Comparison of ENCODE assay signal across 8 mouse cellular contexts in the genomic region with DNA sequence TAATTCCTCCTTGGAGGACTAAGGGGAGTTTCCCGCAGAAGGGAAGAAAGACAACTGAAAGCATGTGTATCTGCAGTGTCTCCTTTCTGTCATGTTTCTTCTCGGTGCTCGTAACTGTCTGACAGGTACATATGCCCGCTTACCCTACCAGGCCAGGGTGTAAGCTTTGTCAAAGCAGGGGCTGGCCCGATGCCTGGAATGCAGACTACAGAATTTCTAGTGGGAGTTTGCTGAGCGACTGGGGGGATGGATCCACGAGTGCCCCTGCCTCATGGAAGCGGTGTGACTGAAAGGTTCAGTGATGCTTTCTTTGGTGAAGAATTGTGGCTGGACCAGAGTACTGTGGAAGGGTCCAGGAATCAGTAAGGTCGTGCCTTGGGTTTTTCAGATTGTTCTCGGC. TPM values are rescaled to one million over a fixed set of nuclear protein-coding genes. Genes with fewer than 3 reads are reported as not detected.
A peak's percentile ranks its signal among the peaks of the same experiment; 100 is the strongest.
DNase-seq lines count a peak whose midpoint lies in the region; ATAC-seq and TF ChIP-seq lines count a peak whose summit lies in the region.

No protein-coding gene starts in this region.

- ATAC-seq in heart, embryonic 16.5 days (replicated peaks; ENCODE audit: extremely low read depth, insufficient read depth, low FRiP score), result no peak
- ATAC-seq in hindbrain, embryonic 12.5 days (ENCODE audit: low FRiP score), result no peak
- ATAC-seq in midbrain, embryonic 12.5 days (ENCODE audit: low FRiP score, low read depth), result no peak

- H3K4me3 ChIP-seq in heart, embryonic 16.5 days (ENCODE audit: low read length), result no peak overlapping the region
- peak overlapping the region; percentile 78 for H3K4me3 ChIP-seq in bone marrow macrophage, adult 2 months (ENCODE audit: insufficient read depth, low read length)
- H3K4me3 ChIP-seq in hindbrain, embryonic 12.5 days, result peak overlapping the region; percentile 88
- H3K4me3 ChIP-seq in midbrain, embryonic 12.5 days, result peak overlapping the region; percentile 87

- no peak for DNase-seq in heart, postnatal 25 days (ENCODE audit: low spot score)
- DNase-seq in urinary bladder, postnatal 25 days (ENCODE audit: low spot score), result no peak
- DNase-seq in urinary bladder, postnatal 36 days (ENCODE audit: low spot score in 2 of 2), result no peak
- no peak for DNase-seq in gastrocnemius, adult 18-20 months (ENCODE audit: low spot score)

- H3K27me3 ChIP-seq in heart, embryonic 16.5 days (ENCODE audit: control insufficient read depth, insufficient read depth, low read length), result no peaks in the 10 kb centered on the region
- H3K27me3 ChIP-seq in hindbrain, embryonic 12.5 days, result peaks cover 7% of the 10 kb centered on the region; the same call in 1 of the 2 replicates
- H3K27me3 ChIP-seq in midbrain, embryonic 12.5 days, result peaks cover 10% of the 10 kb centered on the region

- 59% methylated on average over 10 of the region's 10 CpGs for WGBS in heart, embryonic 16.5 days
- 91% methylated on average over 10 of the region's 10 CpGs for WGBS in hindbrain, embryonic 12.5 days
- 93% methylated on average over 10 of the region's 10 CpGs for WGBS in midbrain, embryonic 12.5 days

- intact Hi-C loops in heart, postnatal 25 days (cut with DNase I), result no loop called here

- H3K36me3 ChIP-seq in heart, embryonic 16.5 days (ENCODE audit: control insufficient read depth, insufficient read depth), result peaks cover 6% of the 10 kb centered on the region; the same call in 1 of the 2 replicates
- H3K36me3 ChIP-seq in hindbrain, embryonic 12.5 days, result peaks cover 14% of the 10 kb centered on the region
- H3K36me3 ChIP-seq in midbrain, embryonic 12.5 days, result peaks cover 14% of the 10 kb centered on the region

- peak overlapping the region; percentile 95 for H3K4me2 ChIP-seq in heart, embryonic 16.5 days (ENCODE audit: low read depth, low read length)
- peak overlapping the region; percentile 91 for H3K4me2 ChIP-seq in hindbrain, embryonic 12.5 days (replicated peaks)
- H3K4me2 ChIP-seq in midbrain, embryonic 12.5 days (replicated peaks), result peak overlapping the region; percentile 70

- no peak for TF ChIP-seq POLR2A in bone marrow macrophage, adult 2 months (IDR thresholded peaks at IDR 0.05; ENCODE audit: borderline replicate concordance, low read depth, low read length)

- H3K9ac ChIP-seq in heart, embryonic 16.5 days (ENCODE audit: low read length), result peak overlapping the region; percentile 92; the same call in 1 of the 2 replicates
- no peak overlapping the region for H3K9ac ChIP-seq in hindbrain, embryonic 12.5 days
- 0 out of 2 replicates have a peak overlapping the region, but pooled peaks have one; percentile 17 for H3K9ac ChIP-seq in midbrain, embryonic 12.5 days (replicated peaks)

- no peak for TF ChIP-seq CTCF in bone marrow macrophage, adult 2 months (IDR thresholded peaks at IDR 0.05; ENCODE audit: low read depth, low read length)

- peaks cover 43% of the 10 kb centered on the region for H3K4me1 ChIP-seq in heart, embryonic 16.5 days (ENCODE audit: control insufficient read depth, insufficient read depth, low read length)
- H3K4me1 ChIP-seq in bone marrow macrophage, adult 2 months (ENCODE audit: control insufficient read depth, insufficient read depth, low read length), result peaks cover 26% of the 10 kb centered on the region
- peaks cover 23% of the 10 kb centered on the region for H3K4me1 ChIP-seq in hindbrain, embryonic 12.5 days
- H3K4me1 ChIP-seq in midbrain, embryonic 12.5 days, result peaks cover 17% of the 10 kb centered on the region

- no peak overlapping the region for H3K27ac ChIP-seq in heart, embryonic 16.5 days (ENCODE audit: low read length)
- H3K27ac ChIP-seq in bone marrow macrophage, adult 2 months (ENCODE audit: insufficient read depth, low read depth, low read length), result no peak overlapping the region
- H3K27ac ChIP-seq in hindbrain, embryonic 12.5 days, result no peak overlapping the region
- H3K27ac ChIP-seq in midbrain, embryonic 12.5 days (replicated peaks), result no peak overlapping the region

- H3K9me3 ChIP-seq in heart, embryonic 16.5 days (replicated peaks; ENCODE audit: control insufficient read depth, low read length), result no peaks in the 10 kb centered on the region
- no peaks in the 10 kb centered on the region for H3K9me3 ChIP-seq in hindbrain, embryonic 12.5 days (replicated peaks)
- H3K9me3 ChIP-seq in midbrain, embryonic 12.5 days, result no peaks in the 10 kb centered on the region

RNA-seq across cellular contexts. Expression of a gene that starts 1.4 kb away (rescaled TPM):
- 27.8 and 28.8 TPM in 2 replicates for polyA plus RNA-seq in heart, embryonic 16.5 days (2015; fragmentation: Nextera tagmentation; extraction: Ambion mirVana)
- total RNA-seq in heart, postnatal 25 days (2021), result 10 to 100 TPM; 27.2 to 28.7 TPM
- polyA plus RNA-seq in bone marrow macrophage, adult 2 months (2012; ENCODE audit: insufficient read depth, insufficient read length, missing spikeins), result 22.0 and 23.1 TPM in 2 replicates
- 43.9 and 44.3 TPM in 2 replicates for polyA plus RNA-seq in hindbrain, embryonic 12.5 days (2016; fragmentation: Nextera tagmentation; extraction: Ambion mirVana)
- polyA plus RNA-seq in midbrain, embryonic 12.5 days (2016; fragmentation: Nextera tagmentation; extraction: Ambion mirVana), result 42.6 and 42.8 TPM in 2 replicates
- total RNA-seq in gastrocnemius, adult 18-20 months (2021), result 10 to 100 TPM; 17.5 to 18.3 TPM

RNA-seq across cellular contexts. Expression of a gene that starts 5.9 kb away (rescaled TPM):
- 37.9 and 38.5 TPM in 2 replicates for polyA plus RNA-seq in heart, embryonic 16.5 days (2015; fragmentation: Nextera tagmentation; extraction: Ambion mirVana)
- total RNA-seq in heart, postnatal 25 days (2021), result 10 to 100 TPM; 24.4 to 27.5 TPM
- 63.6 and 69.0 TPM in 2 replicates for polyA plus RNA-seq in bone marrow macrophage, adult 2 months (2012; ENCODE audit: insufficient read depth, insufficient read length, missing spikeins)
- 68.9 and 70.4 TPM in 2 replicates for polyA plus RNA-seq in hindbrain, embryonic 12.5 days (2016; fragmentation: Nextera tagmentation; extraction: Ambion mirVana)
- 74.8 and 78.8 TPM in 2 replicates for polyA plus RNA-seq in midbrain, embryonic 12.5 days (2016; fragmentation: Nextera tagmentation; extraction: Ambion mirVana)
- 10 to 100 TPM; 15.2 to 16.5 TPM for total RNA-seq in gastrocnemius, adult 18-20 months (2021)
